Mouse (Mus musculus) forelimb bud, embryonic 11.5 days (tissue): ENCODE results near the gene Dcdc2b.

Experiments used
- DNase-seq: peaks from one replicate; pipeline ENCODE4 v3.0.0-alpha.2; 2012; ENCODE audit warnings: low read depth, low spot score

Dcdc2b gene

GRCm38 (mm10) chr4:129614093-129614492, at the start of gene Dcdc2b:
TSS of gene Dcdc2b (minus strand) at chr4:129614257.
- no peak for DNase-seq

- DNase-seq, result no peak
These were observed 48.3 kb upstream of the Dcdc2b start for GRCm38 (mm10) chr4:129662255-129662813.

GRCm38 (mm10) chr4:129661584-129661983, 47.5 kb upstream of the Dcdc2b start:
- no peak for DNase-seq

GRCm38 (mm10) chr4:129654770-129655169, 40.7 kb upstream of the Dcdc2b start:
- DNase-seq, result no peak

- DNase-seq, result no peak
These were observed 36.3 kb upstream of the Dcdc2b start for GRCm38 (mm10) chr4:129650359-129650758.

GRCm38 (mm10) chr4:129648656-129649055, 34.6 kb upstream of the Dcdc2b start:
- DNase-seq, result no peak

- DNase-seq, result no peak
These were observed 31.1 kb upstream of the Dcdc2b start for GRCm38 (mm10) chr4:129645204-129645603.

GRCm38 (mm10) chr4:129641756-129642155, 27.7 kb upstream of the Dcdc2b start:
- no peak for DNase-seq

GRCm38 (mm10) chr4:129640638-129641467, 26.8 kb upstream of the Dcdc2b start, which contains the start of gene Txlna:
TSS of gene Txlna (minus strand) at chr4:129641065.
- DNase-seq, result peak; percentile 99

GRCm38 (mm10) chr4:129640101-129640637, 26.1 kb upstream of the Dcdc2b start:
- no peak for DNase-seq

- DNase-seq, result no peak
These were observed 25.2 kb upstream of the Dcdc2b start for GRCm38 (mm10) chr4:129639221-129639620.

GRCm38 (mm10) chr4:129633852-129634251, 19.8 kb upstream of the Dcdc2b start:
- DNase-seq, result no peak

GRCm38 (mm10) chr4:129631867-129632266, 17.8 kb upstream of the Dcdc2b start:
- DNase-seq, result no peak

- no peak for DNase-seq
These were observed 16.9 kb upstream of the Dcdc2b start for GRCm38 (mm10) chr4:129630944-129631343.

- DNase-seq, result no peak
These were observed 12.0 kb upstream of the Dcdc2b start for GRCm38 (mm10) chr4:129626035-129626434.

- no peak for DNase-seq
These were observed 11.4 kb upstream of the Dcdc2b start for GRCm38 (mm10) chr4:129625496-129625895.

GRCm38 (mm10) chr4:129625029-129625370, 10.9 kb upstream of the Dcdc2b start:
- no peak for DNase-seq

GRCm38 (mm10) chr4:129624281-129625028, 10.4 kb upstream of the Dcdc2b start:
- DNase-seq, result peak; percentile 80

GRCm38 (mm10) chr4:129623681-129624091, 9.6 kb upstream of the Dcdc2b start, which contains the start of gene Ccdc28b:
TSS of gene Ccdc28b (minus strand) at chr4:129623947.
- no peak for DNase-seq

GRCm38 (mm10) chr4:129622803-129623535, 8.9 kb upstream of the Dcdc2b start:
- DNase-seq, result no peak

- DNase-seq, result no peak
These were observed 8.2 kb upstream of the Dcdc2b start for GRCm38 (mm10) chr4:129622120-129622802.
